Mouse (Mus musculus) natural killer cell, adult 2 months (primary cell): Measurements from ENCODE around the gene Tmem190.

Source experiments
- DNase-seq, 2 experiments: peaks; one replicate each; pipeline ENCODE4 v3.0.0; 2022; ENCODE audit warnings: low spot score in 2 of 2

The Tmem190 gene

DNA sequence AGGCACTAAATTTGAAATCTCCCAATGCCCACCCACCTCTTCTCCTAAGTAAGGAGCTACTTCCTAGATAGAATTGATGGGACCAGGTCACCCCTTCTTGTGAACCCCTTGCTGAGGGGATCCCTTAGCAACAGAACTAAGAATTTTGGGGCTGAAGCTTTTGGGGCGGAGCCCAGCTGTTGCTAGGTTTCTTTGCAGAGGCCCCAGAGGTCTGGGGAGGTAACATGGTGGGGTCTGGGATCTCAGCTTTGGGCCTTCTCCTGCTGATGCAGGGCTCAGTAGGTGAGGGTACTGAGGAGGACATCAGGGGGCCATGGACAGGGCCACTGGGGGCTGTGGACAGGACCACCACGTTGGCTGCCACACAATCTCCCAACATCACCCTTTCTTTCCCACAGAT is at the start of gene Tmem190, which contains the start of gene Il11:
Gene Tmem190 (plus strand): TSS at position 179 of the 400 bp plus-strand sequence.
Gene Il11 (minus strand): TSS at position 101 of the 400 bp plus-strand sequence.
- DNase-seq = no peak

DNA sequence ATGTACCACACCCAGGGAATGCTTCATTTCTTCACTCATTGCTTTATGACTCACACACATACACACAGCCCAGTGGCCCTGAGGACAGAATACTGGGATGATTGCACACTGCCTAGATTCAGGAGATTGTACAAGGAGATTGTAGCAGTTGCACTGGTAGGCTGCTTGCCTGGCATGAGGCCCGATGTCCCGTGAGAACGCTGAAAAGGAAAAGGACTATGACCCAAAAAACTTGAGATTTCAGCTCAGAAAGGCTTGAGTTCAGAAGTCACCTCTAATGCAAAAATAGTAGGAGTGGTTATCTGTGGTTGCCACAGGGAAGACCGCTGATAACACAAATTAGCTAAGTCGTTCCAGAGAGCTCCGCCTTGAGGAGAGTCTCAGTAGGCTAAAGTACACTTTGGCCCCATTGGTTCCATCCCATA is 49.8 kb upstream of the Tmem190 start:
- DNase-seq = no peak

- DNase-seq = no peak
Measured at GRCm38 (mm10) chr7:4739041-4739543, 43.6 kb upstream of the Tmem190 start.

GRCm38 (mm10) chr7:4739544-4740275 is 43.0 kb upstream of the Tmem190 start, which contains the start of gene Kmt5c:
TSS of gene Kmt5c (plus strand) at chr7:4740115.
- DNase-seq = peak; percentile 98

GRCm38 (mm10) chr7:4740309-4740727 is 42.4 kb upstream of the Tmem190 start:
- no peak for DNase-seq

DNA sequence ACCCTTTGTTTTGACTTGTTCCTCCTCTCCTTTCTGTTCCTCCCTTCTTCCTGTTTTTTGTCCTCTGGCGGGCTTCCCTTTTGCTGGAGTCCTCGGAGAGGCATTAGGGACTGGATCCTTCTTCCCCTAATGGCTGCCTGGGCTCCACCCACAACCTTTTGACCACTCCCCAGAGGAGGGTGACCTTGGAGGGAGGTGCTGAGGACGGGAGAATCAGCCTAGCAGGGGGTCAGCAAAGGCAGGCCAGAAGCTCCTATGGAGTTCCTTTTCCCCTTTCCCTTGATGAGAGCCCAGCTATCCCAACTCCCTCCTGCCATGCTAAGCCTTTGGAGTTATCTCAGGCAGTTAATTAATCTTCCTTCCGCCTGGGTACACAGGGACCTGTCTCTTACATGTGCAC is 41.6 kb upstream of the Tmem190 start:
- DNase-seq = no peak

- DNase-seq = no peak
Measured at GRCm38 (mm10) chr7:4741672-4742481, 40.9 kb upstream of the Tmem190 start.

DNA sequence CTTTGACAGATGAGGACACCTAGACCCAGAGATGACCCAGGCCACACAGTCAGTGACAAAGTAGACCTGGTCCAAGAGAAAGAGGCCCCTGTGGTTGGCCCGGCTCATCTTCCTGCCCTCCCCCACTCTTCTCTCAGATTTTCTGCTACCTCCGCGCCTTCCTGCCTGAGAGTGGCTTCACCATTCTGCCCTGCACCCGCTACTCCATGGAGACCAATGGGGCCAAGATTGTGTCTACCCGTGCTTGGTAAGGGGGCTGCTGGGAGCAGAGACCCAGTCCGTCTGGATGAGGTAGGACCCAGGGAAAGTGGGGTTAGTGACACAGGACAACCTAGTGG is 40.3 kb upstream of the Tmem190 start:
- DNase-seq = no peak

- no peak for DNase-seq
Measured at GRCm38 (mm10) chr7:4743354-4743753, 39.4 kb upstream of the Tmem190 start.

DNA sequence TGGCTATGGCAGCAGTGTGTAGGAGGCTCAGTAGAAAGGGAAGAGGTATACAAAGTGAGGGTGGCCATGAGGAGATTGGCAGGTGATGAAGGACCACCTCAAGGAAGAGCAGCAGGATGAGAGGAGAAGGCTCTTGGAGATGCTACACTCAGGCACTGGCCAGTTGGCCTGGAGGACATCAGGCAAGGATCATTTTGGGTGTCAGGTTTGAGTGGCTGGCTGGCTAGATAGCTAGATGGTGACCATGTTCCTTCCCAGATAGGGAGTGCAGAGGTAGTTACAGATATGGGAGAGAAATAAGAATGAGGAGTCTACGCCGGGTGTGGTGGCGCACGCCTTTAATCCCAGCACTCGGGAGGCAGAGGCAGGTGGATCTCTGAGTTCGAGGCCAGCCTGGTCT is 37.9 kb upstream of the Tmem190 start:
- DNase-seq = no peak

DNA sequence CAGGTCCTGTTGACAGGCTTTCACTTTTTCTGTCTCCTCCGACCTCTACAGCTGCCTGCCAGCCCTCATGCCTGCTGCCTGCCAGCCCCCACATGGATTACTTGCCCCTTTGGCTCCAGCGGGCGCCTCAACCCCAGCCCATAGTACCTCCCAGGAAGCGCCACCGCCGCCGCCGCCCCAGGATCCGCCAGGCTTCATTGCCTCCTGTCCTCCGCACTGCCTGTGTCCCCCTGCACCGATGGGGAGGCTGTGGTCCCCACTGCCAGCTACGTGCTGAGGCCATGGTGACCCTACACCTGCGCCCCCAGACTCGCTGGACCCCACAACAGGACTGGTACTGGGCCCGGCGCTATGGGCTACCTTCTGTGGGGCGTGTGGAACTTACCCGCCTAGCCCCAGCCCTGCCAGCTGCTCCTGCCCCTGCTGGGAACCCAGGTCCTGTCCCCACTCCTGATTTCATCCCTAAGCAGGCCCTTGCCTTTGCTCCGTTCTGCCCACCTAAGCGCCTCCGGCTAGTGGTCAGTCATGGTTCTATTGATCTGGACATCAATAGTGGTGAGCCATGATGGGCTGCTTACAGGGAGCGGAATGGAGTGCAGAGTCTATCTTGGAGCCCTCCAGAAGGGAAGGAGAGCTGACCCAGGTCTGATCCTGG is 36.3 kb upstream of the Tmem190 start:
- no peak for DNase-seq

GRCm38 (mm10) chr7:4747156-4747899 is 35.4 kb upstream of the Tmem190 start:
- no peak for DNase-seq

DNA sequence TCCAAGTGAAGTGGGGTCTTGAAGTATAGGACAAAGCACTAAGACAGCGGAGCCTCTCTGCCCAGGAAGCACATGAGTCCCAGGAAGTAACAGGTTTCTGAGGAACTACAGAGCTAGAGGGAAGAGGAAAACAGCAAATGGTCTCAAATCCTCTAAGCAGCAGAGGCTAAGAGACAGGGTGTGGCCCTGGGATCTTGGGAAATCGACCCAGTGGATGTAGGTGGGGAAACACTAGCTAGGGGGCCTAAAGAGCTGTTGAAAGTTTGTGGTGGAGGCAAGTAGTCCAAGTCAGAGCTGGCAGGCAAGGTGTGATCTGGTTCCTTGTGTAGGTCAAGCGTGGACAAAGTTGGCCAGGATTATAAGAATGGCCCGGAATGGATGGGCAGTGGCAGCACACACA is 34.4 kb upstream of the Tmem190 start:
- no peak for DNase-seq

DNA sequence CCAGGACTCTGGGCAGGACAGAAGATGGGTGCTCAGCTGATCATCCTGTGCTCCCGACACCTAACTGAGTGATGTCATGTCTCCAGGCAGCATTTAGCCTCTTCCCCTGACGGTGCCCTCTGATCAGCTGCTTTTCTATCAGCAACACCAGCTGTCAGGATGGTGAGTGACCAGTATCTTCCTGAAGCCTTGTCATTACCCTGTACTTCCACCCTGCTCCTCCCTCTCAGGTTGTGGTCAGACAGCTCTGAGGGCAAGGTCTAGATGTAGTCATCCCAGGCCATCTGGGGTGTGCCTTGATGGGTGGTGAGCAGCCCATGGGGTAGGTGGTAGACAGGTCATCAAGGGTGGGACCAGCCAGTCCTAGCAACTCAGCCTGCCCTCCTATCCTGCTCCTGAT is 33.6 kb upstream of the Tmem190 start:
- no peak for DNase-seq

GRCm38 (mm10) chr7:4751971-4752820 is 30.5 kb upstream of the Tmem190 start:
- DNase-seq = no peak

GRCm38 (mm10) chr7:4752821-4753570 is 29.7 kb upstream of the Tmem190 start, which contains the start of gene Cox6b2:
TSS of gene Cox6b2 (minus strand) at chr7:4753094.
- peak; percentile 60 to 65 for DNase-seq

DNA sequence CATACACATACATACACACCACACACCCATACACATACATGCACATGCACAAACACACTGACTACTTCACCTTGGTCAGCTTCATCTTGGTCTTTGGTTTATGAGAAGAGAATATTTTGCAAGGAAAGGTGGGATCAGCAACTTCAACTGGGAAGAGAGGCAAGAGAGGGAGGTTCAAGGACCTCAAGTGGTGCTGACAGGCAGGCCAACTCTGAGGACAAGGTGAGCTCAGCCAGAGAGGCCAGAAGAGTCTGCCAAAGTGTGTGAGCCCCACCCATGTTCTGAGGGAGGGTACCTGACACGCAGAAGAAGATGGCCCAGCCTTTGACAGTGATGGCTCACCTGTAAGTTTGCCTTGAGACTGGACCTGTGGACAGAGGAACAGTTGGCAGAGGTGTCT is 23.1 kb upstream of the Tmem190 start:
- no peak for DNase-seq

GRCm38 (mm10) chr7:4764946-4765710 is 17.6 kb upstream of the Tmem190 start:
- DNase-seq = no peak

DNA sequence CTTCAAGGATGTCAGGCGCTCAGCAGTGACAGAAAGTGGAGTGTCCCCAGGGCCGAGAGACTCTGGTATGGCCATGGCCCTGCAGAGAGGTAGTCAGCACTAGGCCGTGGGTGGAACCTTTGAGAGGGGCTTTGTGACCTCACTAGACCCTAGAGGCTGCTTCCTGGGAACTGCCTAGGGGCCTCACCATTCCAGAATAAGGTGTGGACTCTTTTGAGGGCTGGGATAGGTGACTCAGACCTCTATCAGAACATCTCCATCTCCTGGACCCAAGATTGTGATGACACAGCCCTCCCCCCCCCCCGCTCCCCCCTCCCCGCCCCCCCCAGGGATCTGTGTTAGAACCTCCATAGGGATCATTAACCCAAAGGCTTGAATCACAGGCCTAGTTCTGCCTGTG is 11.5 kb upstream of the Tmem190 start, which contains the start of gene Fam71e2:
Gene Fam71e2 (minus strand): TSS at position 101 of the 400 bp plus-strand sequence.
- DNase-seq = no peak
